Mouse (Mus musculus) lung, postnatal 25 days (tissue): ENCODE measurements around the gene Slamf9.

Experiments used
- DNase-seq: peaks from one replicate; pipeline ENCODE4 v3.0.0; 2022; ENCODE audit warnings: low spot score

Slamf9 gene

GRCm38 (mm10) chr1:172513525-172514212 lies 38.5 kb downstream of the Slamf9 start:
- peak; percentile 93 for DNase-seq

- no peak for DNase-seq
Measured at GRCm38 (mm10) chr1:172514213-172514529, 39.0 kb downstream of the Slamf9 start.

- DNase-seq: no peak
Measured at GRCm38 (mm10) chr1:172514551-172515268, 39.6 kb downstream of the Slamf9 start.

GRCm38 (mm10) chr1:172515396-172515795 lies 40.2 kb downstream of the Slamf9 start:
- DNase-seq: no peak

GRCm38 (mm10) chr1:172518013-172518412 lies 42.9 kb downstream of the Slamf9 start:
- DNase-seq: no peak

- no peak for DNase-seq
Measured at GRCm38 (mm10) chr1:172519644-172520043, 44.5 kb downstream of the Slamf9 start.

GRCm38 (mm10) chr1:172520576-172521440 lies 45.6 kb downstream of the Slamf9 start, which contains the start of gene Cfap45:
Gene Cfap45, plus strand, starts transcription at chr1:172520801.
- peak; percentile 93 for DNase-seq

- no peak for DNase-seq
Measured at GRCm38 (mm10) chr1:172522524-172522923, 47.4 kb downstream of the Slamf9 start.

- peak; percentile 76 for DNase-seq
Measured at GRCm38 (mm10) chr1:172523699-172524101, 48.5 kb downstream of the Slamf9 start.

GRCm38 (mm10) chr1:172525027-172525764 lies 50.0 kb downstream of the Slamf9 start:
- peak; percentile 85 for DNase-seq

- no peak for DNase-seq
Measured at GRCm38 (mm10) chr1:172525971-172526370, 50.8 kb downstream of the Slamf9 start.

GRCm38 (mm10) chr1:172526380-172527081 lies 51.4 kb downstream of the Slamf9 start:
- DNase-seq: peak; percentile 79

GRCm38 (mm10) chr1:172527431-172527830 lies 52.3 kb downstream of the Slamf9 start:
- DNase-seq: no peak
